Mouse (Mus musculus) CH12.LX (cell line): ENCODE results near the gene Gcnt3. TPM values are rescaled to one million over a fixed set of nuclear protein-coding genes. Genes with fewer than 3 reads are reported as not detected.

ENCODE experiments used
- DNase-seq: peaks from one replicate; pipeline ENCODE4 v3.0.0-alpha.2; 2013; ENCODE audit errors: extremely low read depth
- H3K27ac ChIP-seq: 2 replicates; pipeline ENCODE4 v1.5.1; 2012; ENCODE audit warnings: low read depth, mild to moderate bottlenecking, control low read depth, moderate library complexity; ENCODE audit not compliant: insufficient read depth
- H3K27me3 ChIP-seq: replicated peaks from 2 replicates; pipeline ENCODE3; 2012; ENCODE audit warnings: inconsistent platforms
- H3K36me3 ChIP-seq, 2 experiments: replicated peaks in 1 of 2; 2 replicates each; pipeline versions ENCODE3 to v1.6.1; 2012; ENCODE audit warnings: inconsistent platforms in 1 of 2, low read length in 1 of 2, mild to moderate bottlenecking in 1 of 2, mixed read lengths in 1 of 2, moderate library complexity in 1 of 2; ENCODE audit not compliant: control insufficient read depth in 1 of 2, insufficient read depth in 1 of 2
- H3K4me1 ChIP-seq, 2 experiments: 2 replicates each; pipeline ENCODE4 v1.6.1; 2012; ENCODE audit warnings: inconsistent platforms in 1 of 2, moderate library complexity in 1 of 2; ENCODE audit not compliant: insufficient read depth in 2 of 2, control insufficient read depth in 1 of 2
- H3K4me2 ChIP-seq: 2 replicates; pipeline ENCODE4 v1.6.1; 2012; ENCODE audit warnings: low read depth, mild to moderate bottlenecking, control low read depth; ENCODE audit not compliant: poor library complexity, insufficient read depth, severe bottlenecking
- H3K4me3 ChIP-seq, 3 experiments: fragments of 150-350 bp in 1 of 3; sonication (generic) in 1 of 3; replicated peaks in 1 of 3; 2 replicates each; pipeline versions ENCODE3 to v1.5.1; 2011 to 2012; ENCODE audit warnings: low read depth in 2 of 3, low read length in 2 of 3, mild to moderate bottlenecking in 2 of 3, moderate library complexity in 2 of 3, control low read depth in 1 of 3, improper control_type of control experiment in 1 of 3, inconsistent platforms in 1 of 3, mixed read lengths in 1 of 3; ENCODE audit not compliant: poor library complexity in 1 of 3
- H3K79me2 ChIP-seq: replicated peaks from 2 replicates; pipeline ENCODE4 v1.6.1; 2012; ENCODE audit warnings: mild to moderate bottlenecking, moderate library complexity; ENCODE audit not compliant: control insufficient read depth, poor library complexity, insufficient read depth, severe bottlenecking; ENCODE audit errors: extremely low read depth
- H3K9ac ChIP-seq: 2 replicates; pipeline ENCODE4 v1.6.1; 2012; ENCODE audit warnings: low read depth, mild to moderate bottlenecking, control low read depth, moderate library complexity; ENCODE audit not compliant: insufficient read depth
- H3K9me3 ChIP-seq: replicated peaks from 2 replicates; pipeline ENCODE3; 2012; ENCODE audit warnings: low read length, inconsistent platforms, mixed read lengths
- CHD1 ChIP-seq: IDR thresholded peaks from 2 replicates; pipeline ENCODE4 v1.6.1; 2012; ENCODE audit warnings: low read depth, low read length, improper control_type of control experiment, inconsistent platforms
- CHD2 ChIP-seq: IDR thresholded peaks from 2 replicates; pipeline ENCODE4 v1.6.1; 2011; ENCODE audit warnings: low read length, improper control_type of control experiment
- CTCF ChIP-seq, 2 experiments: IDR thresholded peaks in 1 of 2; conservative IDR thresholded peaks in 1 of 2; 2 replicates each; pipeline ENCODE4 v1.5.1; 2011 to 2012; ENCODE audit warnings: low read depth in 2 of 2, low read length in 2 of 2, improper control_type of control experiment in 1 of 2, inconsistent platforms in 1 of 2, mild to moderate bottlenecking in 1 of 2, moderate library complexity in 1 of 2
- E2F4 ChIP-seq: IDR thresholded peaks from 2 replicates; pipeline ENCODE4 v1.6.1; 2011; ENCODE audit warnings: low read depth, low read length, improper control_type of control experiment; ENCODE audit not compliant: insufficient replicate concordance
- ELF1 ChIP-seq: IDR thresholded peaks from 2 replicates; pipeline ENCODE4 v1.6.1; 2014; ENCODE audit warnings: low read depth, mild to moderate bottlenecking, inconsistent platforms, low read length, improper control_type of control experiment
- JUN ChIP-seq: IDR thresholded peaks from 2 replicates; pipeline ENCODE4 v1.6.1; 2011; ENCODE audit warnings: low read depth, mild to moderate bottlenecking, low read length, improper control_type of control experiment, moderate library complexity; ENCODE audit not compliant: insufficient read depth
- MAZ ChIP-seq: IDR thresholded peaks from 2 replicates; pipeline ENCODE4 v1.6.1; 2012; ENCODE audit warnings: low read depth, mild to moderate bottlenecking, inconsistent platforms, low read length, improper control_type of control experiment, moderate library complexity
- MYC ChIP-seq: IDR thresholded peaks from 2 replicates; pipeline ENCODE4 v1.6.1; 2011; ENCODE audit warnings: low read depth, mild to moderate bottlenecking, improper control_type of control experiment, low read length
- NELFE ChIP-seq: IDR thresholded peaks from 2 replicates; pipeline ENCODE4 v1.6.1; 2011; ENCODE audit warnings: low read depth, low read length, improper control_type of control experiment
- PAX5 ChIP-seq: IDR thresholded peaks from 2 replicates; pipeline ENCODE4 v1.6.1; 2012; ENCODE audit warnings: low read length, inconsistent platforms, mixed read lengths
- RAD21 ChIP-seq: IDR thresholded peaks from 2 replicates; pipeline ENCODE4 v1.6.1; 2011; ENCODE audit warnings: low read depth, mild to moderate bottlenecking, low read length, improper control_type of control experiment, moderate library complexity
- SMC3 ChIP-seq: IDR thresholded peaks from 2 replicates; pipeline ENCODE4 v1.6.1; 2011; ENCODE audit warnings: low read depth, low read length, improper control_type of control experiment
- TBP ChIP-seq: conservative IDR thresholded peaks from 2 replicates; pipeline ENCODE4 v1.6.1; 2011; ENCODE audit warnings: low read depth, low read length, improper control_type of control experiment
- UBTF ChIP-seq: IDR thresholded peaks from 2 replicates; pipeline ENCODE4 v1.6.1; 2012; ENCODE audit warnings: low read depth, mild to moderate bottlenecking, inconsistent platforms, low read length, improper control_type of control experiment, moderate library complexity
- ZMIZ1 ChIP-seq: IDR thresholded peaks from 2 replicates; pipeline ENCODE4 v1.6.1; 2012; ENCODE audit warnings: low read depth, mild to moderate bottlenecking, inconsistent platforms, low read length, improper control_type of control experiment
- ZNF384 ChIP-seq: IDR thresholded peaks from 2 replicates; pipeline ENCODE4 v1.6.1; 2012; ENCODE audit warnings: low read depth, low read length, improper control_type of control experiment, inconsistent platforms
- dilution Hi-C: fragments of 300-500 bp; cut with MboI; formaldehyde crosslinking; loops from 2 replicates; pipeline ENCODE4 v1.14.3; 2020; ENCODE audit warnings: low sequenced_read_pairs; ENCODE audit not compliant: extremely low pct_unique_long_range_greater_than_20kb, extremely low pct_ligation_motif_present
- in situ Hi-C: fragments of 300-500 bp; cut with MboI; formaldehyde crosslinking; loops from 3 replicates; pipeline ENCODE4 v1.14.3; 2019; ENCODE audit warnings: low sequenced_read_pairs, low pct_ligation_motif_present, low pct_unique_long_range_greater_than_20kb, mixed read lengths
- polyA plus RNA-seq: library from polyadenylated mRNA; unstranded; fragments of >175 nt; gene quantifications from 2 replicates; pipeline ENCODE4 v1.2.1, GENCODE M21; 2012; ENCODE audit warnings: low read depth; ENCODE audit not compliant: insufficient read length
- total RNA-seq, 2 experiments: library from RNA; depleted of rRNA; stranded (reverse); fragments of 300-350 nt in 1 of 2; fragments of >200 nt in 1 of 2; gene quantifications; 2 replicates each; pipeline ENCODE4 v1.2.3; 2012 to 2014

Gcnt3 gene
- total and polyA plus RNA-seq, 3 experiments, result 0.04 TPM; not detected in 1

DNA sequence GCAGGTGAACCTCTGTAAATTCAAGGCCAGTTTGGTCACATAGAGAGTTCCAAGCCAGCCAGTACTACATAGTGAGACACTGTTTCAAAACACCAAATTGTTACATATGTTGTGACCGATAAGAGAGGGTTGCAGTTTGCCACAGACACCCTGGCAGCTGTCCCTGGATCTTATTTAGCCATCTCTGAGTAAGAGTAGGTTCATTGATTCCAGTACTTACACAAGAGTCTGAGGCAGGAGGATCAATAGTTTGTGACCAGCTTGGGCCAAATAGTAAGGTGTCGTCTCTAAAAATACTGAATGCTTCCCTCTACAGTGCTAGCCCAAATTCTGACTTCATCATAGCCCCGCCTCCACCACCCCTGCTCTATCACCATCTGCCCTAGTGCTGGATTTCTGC lies 40.1 kb upstream of the Gcnt3 start:
- H3K4me3 ChIP-seq, result no peak overlapping the region
- H3K4me1 ChIP-seq, result peaks cover 5 to 31% of the 10 kb centered on the region in 2 experiments; a peak in 3 of 4 replicates
- no peak overlapping the region for H3K4me2 ChIP-seq
- dilution Hi-C loops, result no loop called here
- H3K36me3 ChIP-seq, result no peaks in the 10 kb centered on the region
- no peaks in the 10 kb centered on the region for H3K9me3 ChIP-seq
- no peak overlapping the region for H3K9ac ChIP-seq
- in situ Hi-C loops, result loop anchor here (5.0 kb wide), 1 partner anchor 51 kb away; no protein-coding TSS in a partner anchor
- no peaks in the 10 kb centered on the region for H3K79me2 ChIP-seq
- no peak for TF ChIP-seq MYC
- no peak for TF ChIP-seq CHD1
- no peak for TF ChIP-seq CTCF (conservative IDR thresholded peaks at IDR 0.05 in 1 of 2, IDR thresholded peaks at IDR 0.05 in 1 of 2; ENCODE audit: low read depth in 2 of 2, low read length in 2 of 2)
- TF ChIP-seq ELF1, result no peak
- no peak for TF ChIP-seq CHD2
- TF ChIP-seq ZNF384, result no peak
- no peak for TF ChIP-seq E2F4
- no peak for TF ChIP-seq TBP
- TF ChIP-seq JUN, result no peak
- TF ChIP-seq RAD21, result no peak
- no peak for TF ChIP-seq UBTF
- no peak for TF ChIP-seq NELFE
- DNase-seq, result no peak
- no peak overlapping the region for H3K27ac ChIP-seq
- peaks cover 2% of the 10 kb centered on the region for H3K27me3 ChIP-seq

DNA sequence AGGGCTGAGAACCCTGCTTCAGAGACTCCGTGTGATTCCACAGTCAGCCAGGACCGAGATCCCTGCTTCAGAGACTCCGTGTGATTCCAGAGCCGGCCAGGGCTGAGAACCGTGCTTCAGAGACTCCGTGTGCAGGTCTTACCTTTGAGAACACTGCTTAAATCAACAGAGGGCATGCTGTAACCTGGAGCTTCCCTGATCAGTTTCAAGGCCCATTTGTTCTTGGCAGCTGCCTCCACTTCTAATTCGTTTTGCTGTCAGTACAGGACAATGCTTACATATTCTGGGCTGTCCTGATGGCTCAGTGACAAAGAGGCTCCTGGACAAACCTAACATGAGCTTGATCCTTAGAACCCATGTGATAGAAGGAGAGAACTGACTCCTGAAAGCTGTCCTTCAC lies 39.3 kb upstream of the Gcnt3 start:
- H3K27me3 ChIP-seq, result peaks cover 2% of the 10 kb centered on the region
- DNase-seq, result no peak
- no peaks in the 10 kb centered on the region for H3K9me3 ChIP-seq
- dilution Hi-C loops (no loop called here), in situ Hi-C loops (loop anchor here (5.0 kb wide), 1 partner anchor 50 kb away; no protein-coding TSS in a partner anchor)
- peaks cover 5 to 31% of the 10 kb centered on the region in 2 experiments; a peak in 3 of 4 replicates for H3K4me1 ChIP-seq
- no peak overlapping the region for H3K4me2 ChIP-seq
- no peaks in the 10 kb centered on the region for H3K36me3 ChIP-seq
- H3K79me2 ChIP-seq, result no peaks in the 10 kb centered on the region
- H3K9ac ChIP-seq, result no peak overlapping the region
- no peak overlapping the region for H3K4me3 ChIP-seq
- H3K27ac ChIP-seq, result no peak overlapping the region
- TF ChIP-seq SMC3 (no peak), PAX5 (no peak), MYC (no peak), NELFE (no peak), MAZ (no peak), ZNF384 (no peak), ZMIZ1 (no peak)
